Mouse (Mus musculus): ENCODE measurements around the gene Afap1. TPM values are rescaled to one million over a fixed set of nuclear protein-coding genes. Genes with fewer than 3 reads are reported as not detected.

The Afap1 gene
- polyA plus RNA-seq, 2 experiments = 19.5 to 20.4 TPM

- WGBS = 85% methylated on average over 13 of the region's 13 CpGs
- no peak for ATAC-seq (ENCODE audit: low FRiP score, low read depth)
- no peak overlapping the region for H3K4me2 ChIP-seq (replicated peaks; ENCODE audit: low read depth, low read length, severe bottlenecking)
- H3K4me1 ChIP-seq (ENCODE audit: control insufficient read depth, insufficient read depth, low read length) = peaks cover 8% of the 10 kb centered on the region
- DNase-seq (ENCODE audit: low spot score) = no peak
- H3K36me3 ChIP-seq (ENCODE audit: control insufficient read depth, insufficient read depth, low read length) = no peaks in the 10 kb centered on the region
- TF ChIP-seq POLR2A (IDR thresholded peaks at IDR 0.05; ENCODE audit: borderline replicate concordance, extremely low read depth, insufficient read depth, insufficient read length) = no peak
- no peak overlapping the region for H3K4me3 ChIP-seq (replicated peaks; ENCODE audit: low read length)
- H3K27me3 ChIP-seq (ENCODE audit: control insufficient read depth, insufficient read depth, low read length) = no peaks in the 10 kb centered on the region
- H3K9ac ChIP-seq (ENCODE audit: low read depth, low read length, severe bottlenecking) = no peak overlapping the region
- no peak overlapping the region for H3K27ac ChIP-seq (replicated peaks; ENCODE audit: low read depth, low read length)
- H3K9me3 ChIP-seq (ENCODE audit: control insufficient read depth, low read length) = no peaks in the 10 kb centered on the region
These were observed 2.0 kb upstream of the Afap1 start for GRCm38 (mm10) chr5:35890985-35891730.

GRCm38 (mm10) chr5:35892363-35892762, 756 bp upstream of the Afap1 start:
- H3K4me2 ChIP-seq (replicated peaks; ENCODE audit: low read depth, low read length, severe bottlenecking) = peak overlapping the region; percentile 97; the same call in 1 of the 2 replicates
- no peak overlapping the region for H3K4me3 ChIP-seq (replicated peaks; ENCODE audit: low read length)
- peaks cover 10% of the 10 kb centered on the region for H3K4me1 ChIP-seq (ENCODE audit: control insufficient read depth, insufficient read depth, low read length)
- H3K27ac ChIP-seq (replicated peaks; ENCODE audit: low read depth, low read length) = no peak overlapping the region
- no peaks in the 10 kb centered on the region for H3K36me3 ChIP-seq (ENCODE audit: control insufficient read depth, insufficient read depth, low read length)
- DNase-seq (ENCODE audit: low spot score) = no peak
- TF ChIP-seq POLR2A (IDR thresholded peaks at IDR 0.05; ENCODE audit: borderline replicate concordance, extremely low read depth, insufficient read depth, insufficient read length) = no peak
- 87% methylated on average over 3 of the region's 3 CpGs for WGBS
- no peak overlapping the region for H3K9ac ChIP-seq (ENCODE audit: low read depth, low read length, severe bottlenecking)
- no peak for ATAC-seq (ENCODE audit: low FRiP score, low read depth)
- H3K9me3 ChIP-seq (ENCODE audit: control insufficient read depth, low read length) = no peaks in the 10 kb centered on the region
- H3K27me3 ChIP-seq (ENCODE audit: control insufficient read depth, insufficient read depth, low read length) = no peaks in the 10 kb centered on the region

GRCm38 (mm10) chr5:35893805-35894260, 714 bp downstream of the Afap1 start:
- DNase-seq (ENCODE audit: low spot score) = peak; percentile 17
- no peak for ATAC-seq (ENCODE audit: low FRiP score, low read depth)
- H3K36me3 ChIP-seq (ENCODE audit: control insufficient read depth, insufficient read depth, low read length) = no peaks in the 10 kb centered on the region
- peak overlapping the region; percentile 97 for H3K4me3 ChIP-seq (replicated peaks; ENCODE audit: low read length)
- H3K4me2 ChIP-seq (replicated peaks; ENCODE audit: low read depth, low read length, severe bottlenecking) = peak overlapping the region; percentile 97
- peaks cover 10% of the 10 kb centered on the region for H3K4me1 ChIP-seq (ENCODE audit: control insufficient read depth, insufficient read depth, low read length)
- no peaks in the 10 kb centered on the region for H3K27me3 ChIP-seq (ENCODE audit: control insufficient read depth, insufficient read depth, low read length)
- peak overlapping the region; percentile 88 for H3K9ac ChIP-seq (ENCODE audit: low read depth, low read length, severe bottlenecking)
- no peak overlapping the region; the same call in 1 of the 2 replicates for H3K27ac ChIP-seq (replicated peaks; ENCODE audit: low read depth, low read length)
- TF ChIP-seq POLR2A (IDR thresholded peaks at IDR 0.05; ENCODE audit: borderline replicate concordance, extremely low read depth, insufficient read depth, insufficient read length) = no peak
- H3K9me3 ChIP-seq (ENCODE audit: control insufficient read depth, low read length) = no peaks in the 10 kb centered on the region
- under 1% methylated on average over 21 of the region's 21 CpGs for WGBS

GRCm38 (mm10) chr5:35894295-35895047, 1.4 kb downstream of the Afap1 start:
- WGBS = 3% methylated on average over 30 of the region's 30 CpGs
- Histone ChIP-seq H3K36me3 (ENCODE audit: control insufficient read depth, insufficient read depth, low read length) (no peaks in the 10 kb centered on the region), H3K4me1 (ENCODE audit: control insufficient read depth, insufficient read depth, low read length) (peaks cover 11% of the 10 kb centered on the region), H3K9ac (ENCODE audit: low read depth, low read length, severe bottlenecking) (peak overlapping the region; percentile 88), H3K27me3 (ENCODE audit: control insufficient read depth, insufficient read depth, low read length) (no peaks in the 10 kb centered on the region), H3K4me2 (replicated peaks; ENCODE audit: low read depth, low read length, severe bottlenecking) (peak overlapping the region; percentile 97), H3K27ac (replicated peaks; ENCODE audit: low read depth, low read length) (0 out of 2 replicates have a peak overlapping the region, but pooled peaks have one; percentile 55), H3K4me3 (replicated peaks; ENCODE audit: low read length) (peak overlapping the region; percentile 97), H3K9me3 (ENCODE audit: control insufficient read depth, low read length) (no peaks in the 10 kb centered on the region)
- ATAC-seq (ENCODE audit: low FRiP score, low read depth) = no peak
- TF ChIP-seq POLR2A (IDR thresholded peaks at IDR 0.05; ENCODE audit: borderline replicate concordance, extremely low read depth, insufficient read depth, insufficient read length) = no peak
- peak; percentile 59 for DNase-seq (ENCODE audit: low spot score)

GRCm38 (mm10) chr5:35895926-35896325, 2.8 kb downstream of the Afap1 start:
- no peak overlapping the region for H3K27ac ChIP-seq (replicated peaks; ENCODE audit: low read depth, low read length)
- no peaks in the 10 kb centered on the region for H3K36me3 ChIP-seq (ENCODE audit: control insufficient read depth, insufficient read depth, low read length)
- no peak for DNase-seq (ENCODE audit: low spot score)
- no peak overlapping the region for H3K9ac ChIP-seq (ENCODE audit: low read depth, low read length, severe bottlenecking)
- H3K27me3 ChIP-seq (ENCODE audit: control insufficient read depth, insufficient read depth, low read length) = no peaks in the 10 kb centered on the region
- no peak overlapping the region for H3K4me3 ChIP-seq (replicated peaks; ENCODE audit: low read length)
- WGBS = 89% methylated on average over 4 of the region's 4 CpGs
- peaks cover 24% of the 10 kb centered on the region for H3K4me1 ChIP-seq (ENCODE audit: control insufficient read depth, insufficient read depth, low read length)
- no peak for TF ChIP-seq POLR2A (IDR thresholded peaks at IDR 0.05; ENCODE audit: borderline replicate concordance, extremely low read depth, insufficient read depth, insufficient read length)
- H3K4me2 ChIP-seq (replicated peaks; ENCODE audit: low read depth, low read length, severe bottlenecking) = no peak overlapping the region
- H3K9me3 ChIP-seq (ENCODE audit: control insufficient read depth, low read length) = no peaks in the 10 kb centered on the region
- ATAC-seq (ENCODE audit: low FRiP score, low read depth) = no peak
